Mouse (Mus musculus): Measurements from ENCODE around the gene Dnlz. TPM values are rescaled to one million over a fixed set of nuclear protein-coding genes. Genes with fewer than 3 reads are reported as not detected.
"Not testable (repeated sequence)": the region's sequence is repeated elsewhere in the genome, so short reads cannot be mapped to it uniquely, and the experiment has no call there.

Dnlz gene
- 10 to 100 TPM; 21.3 to 23.0 TPM for total RNA-seq (2021)
- long read RNA-seq, experiment 1, transcript Dnlz-202 (2 exons, 2,766 nt), result minor isoform, 22 of 113 reads
- long read RNA-seq, experiment 1, transcript Dnlz-201 (3 exons, 2,916 nt), result major isoform, 67 of 113 reads
- long read RNA-seq, experiment 1, partial matches to known transcripts, result 1 of 113 reads
- long read RNA-seq, experiment 1, other reads (novel, unspliced or antisense), result 23 of 113 reads
- long read RNA-seq, experiment 2, transcript Dnlz-202 (2 exons, 2,766 nt), result minor isoform, 12 of 73 reads
- long read RNA-seq, experiment 2, transcript Dnlz-201 (3 exons, 2,916 nt), result major isoform, 42 of 73 reads
- long read RNA-seq, experiment 2, partial matches to known transcripts, result 0 of 73 reads
- long read RNA-seq, experiment 2, other reads (novel, unspliced or antisense), result 19 of 73 reads

DNA sequence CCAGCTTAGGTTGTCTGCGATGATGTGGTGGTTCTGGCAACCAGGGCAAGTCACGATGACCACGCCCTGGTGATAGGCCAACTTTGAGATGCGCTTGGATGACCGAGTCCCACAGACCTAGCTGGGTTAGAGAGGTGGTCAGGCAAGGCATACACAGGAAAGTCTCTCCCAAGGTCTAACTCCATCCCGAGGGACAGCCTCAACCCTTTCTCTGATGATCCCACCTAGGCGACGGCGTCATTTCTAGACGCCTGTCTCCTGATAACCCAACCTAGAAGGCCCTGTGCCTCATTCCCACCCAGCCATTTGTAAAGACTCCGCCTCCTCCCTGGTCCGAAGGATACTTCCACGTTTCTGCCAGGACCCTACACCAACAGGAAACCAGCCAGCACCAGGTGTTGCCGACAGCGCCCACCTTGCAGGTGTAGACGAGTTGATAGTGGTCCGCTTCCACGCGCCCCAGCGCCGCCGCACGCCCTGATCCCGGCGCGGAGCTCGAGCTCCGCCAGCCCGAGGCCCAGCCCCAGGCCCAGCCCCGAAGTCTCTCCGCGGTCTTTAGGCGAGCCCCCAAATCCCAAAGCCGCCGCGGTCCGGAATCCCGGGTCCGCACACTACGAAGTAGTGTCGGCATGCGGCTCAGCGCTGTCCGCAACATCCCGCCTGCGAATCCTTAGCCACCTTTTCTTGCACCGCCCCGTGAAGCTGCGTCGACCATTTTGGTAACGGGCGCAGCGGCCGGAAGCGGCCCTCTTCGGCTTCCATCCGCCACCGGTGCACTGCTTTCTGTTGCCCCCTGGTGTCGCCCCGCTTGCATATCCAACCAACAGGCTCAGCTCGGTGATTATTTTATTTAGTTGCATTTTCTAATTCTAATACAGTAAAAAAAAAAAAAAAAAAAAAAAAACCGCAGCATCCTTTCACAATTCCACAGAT lies at the start of gene Dnlz:
Gene Dnlz (minus strand): TSS at position 753 of the 933 bp plus-strand sequence.
- peak; percentile 94 for DNase-seq (ENCODE audit: low spot score)

GRCm38 (mm10) chr2:26401023-26401422 lies 49.1 kb upstream of the Dnlz start:
- DNase-seq (ENCODE audit: low spot score), result no peak

DNA sequence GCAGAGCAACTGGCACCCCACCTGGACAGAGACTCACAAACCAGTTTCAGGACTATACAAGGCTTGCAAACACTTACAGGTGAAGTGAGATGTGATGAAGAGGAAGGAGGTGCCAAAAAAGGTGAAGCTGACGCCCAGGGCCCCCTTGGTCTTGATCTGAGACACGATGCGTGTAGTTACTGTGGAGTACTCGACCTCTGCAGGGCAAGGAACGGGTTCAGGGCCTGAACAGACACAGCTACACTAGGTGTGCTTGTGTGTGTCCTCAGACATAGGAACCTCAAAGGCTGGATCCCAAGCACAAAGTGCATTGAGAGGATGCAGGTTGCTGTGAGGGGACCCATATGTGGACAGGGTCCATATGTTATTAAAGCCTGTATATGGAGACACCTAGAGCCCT lies 48.4 kb upstream of the Dnlz start:
- no peak for DNase-seq (ENCODE audit: low spot score)

DNA sequence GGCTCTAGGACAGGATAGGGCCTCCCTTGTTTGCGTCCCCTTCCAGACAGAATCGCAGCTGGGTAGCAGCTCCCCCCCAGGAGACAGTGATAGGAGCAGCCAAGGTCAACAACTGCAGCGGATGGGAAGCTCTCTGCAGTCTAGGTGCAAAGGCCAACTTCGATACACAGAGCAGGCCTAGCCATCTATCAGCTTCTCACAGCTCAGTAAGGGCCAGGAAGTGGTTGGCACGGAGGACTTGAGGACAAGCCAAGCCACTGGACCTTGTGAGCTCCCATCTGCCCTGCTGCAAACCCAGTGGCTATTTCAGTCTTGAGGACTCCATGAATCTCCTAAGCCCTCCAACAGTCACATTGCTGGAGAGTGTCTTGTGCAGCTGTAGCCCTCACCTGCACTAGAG lies 47.7 kb upstream of the Dnlz start:
- DNase-seq (ENCODE audit: low spot score), result peak; percentile 47

DNA sequence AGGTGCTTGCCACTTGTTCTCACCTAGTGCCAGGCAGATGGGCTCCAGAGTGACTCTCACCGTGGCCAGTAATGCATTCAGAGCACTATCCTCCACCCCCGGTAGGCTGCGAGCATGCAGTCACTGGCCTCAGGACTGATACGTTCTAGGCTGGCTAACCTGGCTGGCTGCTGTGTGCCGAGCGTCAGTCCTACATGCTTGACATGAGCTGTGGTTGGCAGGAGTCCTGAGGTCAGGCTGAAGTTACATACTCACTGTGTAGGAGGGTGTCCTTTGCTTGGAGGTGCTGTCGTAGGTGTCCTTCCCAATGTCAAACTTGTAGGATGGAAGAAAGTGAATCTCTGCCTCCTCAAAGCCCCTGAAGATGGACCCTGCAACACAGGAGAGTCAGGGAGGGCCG lies 47.1 kb upstream of the Dnlz start:
- no peak for DNase-seq (ENCODE audit: low spot score)

GRCm38 (mm10) chr2:26391617-26392016 lies 39.7 kb upstream of the Dnlz start:
- DNase-seq (ENCODE audit: low spot score), result no peak

GRCm38 (mm10) chr2:26390954-26391353 lies 39.0 kb upstream of the Dnlz start:
- DNase-seq (ENCODE audit: low spot score), result no peak

- DNase-seq (ENCODE audit: low spot score), result peak; percentile 74
These were observed 37.3 kb upstream of the Dnlz start, which contains the start of the genes Entr1 and Pmpca for GRCm38 (mm10) chr2:26389154-26389690. Gene Entr1, minus strand, starts transcription at chr2:26389316. Gene Pmpca, plus strand, starts transcription at chr2:26389339.

GRCm38 (mm10) chr2:26388682-26389153 lies 36.8 kb upstream of the Dnlz start:
- no peak for DNase-seq (ENCODE audit: low spot score)

DNA sequence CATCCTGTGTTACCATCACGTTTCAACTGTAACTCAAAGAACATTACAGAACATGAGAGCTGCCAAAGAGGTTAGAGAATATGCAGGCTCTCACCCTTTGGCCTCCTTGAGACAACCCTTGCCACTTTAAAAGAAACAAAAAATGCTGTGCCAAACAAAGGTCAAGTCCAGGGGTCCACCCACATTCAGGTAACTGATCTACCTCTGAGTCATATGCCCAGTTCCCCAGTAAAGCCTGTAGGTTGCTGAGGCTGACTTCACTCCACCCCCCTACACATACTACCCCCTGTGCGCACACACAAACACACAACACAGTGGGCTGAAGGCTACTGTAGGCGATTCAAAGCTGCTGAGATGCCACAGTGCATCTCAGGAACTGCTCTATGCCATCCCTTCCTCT lies 35.8 kb upstream of the Dnlz start:
- DNase-seq (ENCODE audit: low spot score), result no peak

DNA sequence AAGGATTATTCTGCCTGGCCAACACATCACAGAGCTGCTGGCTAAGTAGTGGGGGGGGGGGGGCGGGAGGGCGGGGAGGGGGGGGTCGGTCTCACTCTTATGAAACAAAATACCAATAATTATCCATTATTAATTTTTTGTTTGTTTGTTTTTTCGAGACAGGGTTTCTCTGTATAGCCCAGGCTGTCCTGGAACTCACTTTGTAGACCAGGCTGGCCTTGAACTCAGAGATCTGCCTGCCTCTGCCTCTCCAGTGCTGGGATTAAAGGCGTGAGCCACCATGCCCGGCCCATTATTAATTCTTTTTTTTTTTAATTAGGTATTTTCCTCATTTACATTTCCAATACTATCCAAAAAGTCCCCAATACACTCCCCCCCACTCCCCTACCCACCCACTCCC lies 29.0 kb upstream of the Dnlz start:
- DNase-seq (ENCODE audit: low spot score), result not testable (repeated sequence)

- peak; percentile 75 for DNase-seq (ENCODE audit: low spot score)
These were observed 28.3 kb upstream of the Dnlz start, which contains the start of gene Snapc4 for GRCm38 (mm10) chr2:26380131-26380771. Gene Snapc4, minus strand, starts transcription at chr2:26380653.

DNA sequence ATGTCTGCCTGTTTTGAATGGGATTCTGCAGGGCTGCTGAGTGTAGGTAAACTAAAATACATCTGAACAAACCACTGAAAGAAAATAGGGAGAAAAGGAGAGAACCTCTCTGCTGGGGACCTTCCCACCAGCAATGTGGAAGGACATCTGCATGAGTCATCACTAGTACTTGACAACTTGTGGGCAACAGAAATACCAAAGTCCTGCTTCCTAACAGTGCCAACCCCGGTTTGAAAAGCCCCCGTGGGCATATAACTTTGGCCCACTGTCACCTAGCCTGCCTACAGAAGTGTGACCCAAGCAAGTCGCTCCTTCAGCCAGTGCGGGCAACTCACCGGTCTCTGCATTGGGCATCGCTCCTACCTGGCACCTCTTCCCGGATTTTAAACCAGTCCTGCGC lies 20.5 kb upstream of the Dnlz start:
- DNase-seq (ENCODE audit: low spot score), result no peak

GRCm38 (mm10) chr2:26368572-26368971 lies 16.7 kb upstream of the Dnlz start:
- DNase-seq (ENCODE audit: low spot score), result no peak

DNA sequence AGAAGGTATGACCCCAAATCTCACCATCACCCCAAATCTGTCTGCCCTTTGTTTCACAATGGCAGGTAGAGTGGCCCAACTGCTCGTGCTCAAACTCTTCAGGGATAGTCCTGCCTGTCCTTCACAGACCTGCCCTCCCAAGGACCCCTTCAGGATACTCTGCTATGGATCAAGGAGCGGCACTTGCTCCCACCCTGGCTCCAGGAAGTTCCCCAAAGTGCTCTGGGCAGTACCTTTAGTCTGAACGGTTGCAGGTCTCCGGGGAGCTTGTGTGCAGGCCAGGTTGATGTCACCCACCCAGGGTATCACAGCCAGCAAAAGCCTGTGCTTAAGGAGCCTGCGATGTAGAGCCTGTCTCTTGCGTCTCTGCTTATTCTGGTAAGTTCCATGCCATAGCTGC lies 16.0 kb upstream of the Dnlz start:
- no peak for DNase-seq (ENCODE audit: low spot score)

- DNase-seq (ENCODE audit: low spot score), result peak; percentile 71
These were observed 13.0 kb upstream of the Dnlz start for GRCm38 (mm10) chr2:26364738-26365465.

- DNase-seq (ENCODE audit: low spot score), result no peak
These were observed 11.6 kb upstream of the Dnlz start for GRCm38 (mm10) chr2:26363481-26363880.

- no peak for DNase-seq (ENCODE audit: low spot score)
These were observed 11.1 kb upstream of the Dnlz start for GRCm38 (mm10) chr2:26362991-26363390.

DNA sequence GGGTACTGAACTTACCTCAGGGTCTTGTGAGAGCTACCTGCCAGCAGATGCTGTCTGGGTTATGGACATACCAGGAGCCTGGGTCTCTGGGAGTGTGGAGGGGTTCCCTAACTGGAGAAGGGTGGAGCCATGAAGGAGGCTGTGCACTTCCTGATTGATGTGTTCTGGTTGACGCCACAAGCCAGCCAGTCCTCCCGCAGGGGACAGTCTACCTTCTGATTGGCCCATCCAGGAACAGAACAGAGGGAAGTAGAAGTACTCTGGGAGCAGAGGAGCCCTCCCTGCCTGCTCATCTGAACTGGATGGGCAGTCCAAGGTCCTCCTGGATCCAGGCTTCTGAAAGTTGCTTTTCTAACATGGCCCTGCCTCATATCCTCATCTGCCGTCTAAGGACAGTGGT lies 8.9 kb upstream of the Dnlz start, which contains the start of gene Card9:
Gene Card9 (minus strand): TSS at position 147 of the 400 bp plus-strand sequence.
- DNase-seq (ENCODE audit: low spot score), result no peak

DNA sequence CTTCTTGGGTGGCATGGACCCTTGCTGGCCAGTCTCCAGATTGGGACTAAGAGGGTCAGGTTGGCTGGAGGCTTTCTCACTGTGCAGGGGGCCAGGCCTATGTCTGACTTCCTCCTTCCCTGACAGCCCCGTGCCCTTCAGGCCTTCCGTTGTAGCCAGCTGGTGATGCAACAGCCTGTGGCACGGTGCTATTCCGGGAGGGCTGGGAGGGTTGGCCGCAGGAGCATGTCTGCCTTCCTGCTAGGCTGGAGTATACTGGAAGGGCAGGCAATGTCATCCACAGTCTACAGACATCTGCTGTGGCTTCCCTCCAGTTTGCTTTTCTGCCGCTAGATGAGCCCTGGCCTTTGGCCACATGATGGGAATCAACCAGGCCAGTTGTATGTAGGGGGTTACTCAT lies 8.1 kb upstream of the Dnlz start:
- DNase-seq (ENCODE audit: low spot score), result peak; percentile 46
